Mouse (Mus musculus) lung, embryonic 14.5 days (tissue): Measurements from ENCODE around the gene Mast4. TPM values are rescaled to one million over a fixed set of nuclear protein-coding genes. Genes with fewer than 3 reads are reported as not detected.

ENCODE experiments used
- ATAC-seq: fragments of 200-750 bp; cut with Nextera tagmentation; 2 replicates; pipeline ENCODE4 v1.8.0; 2017; ENCODE audit warnings: mild to moderate bottlenecking, moderate TSS enrichment, moderate library complexity; ENCODE audit not compliant: insufficient read depth
- DNase-seq: peaks from one replicate; pipeline ENCODE4 v3.0.0-alpha.2; 2015
- H3K27ac ChIP-seq: fragments of 300-500 bp; sonication (generic); 2 replicates; pipeline ENCODE4 v1.5.1; 2014; ENCODE audit warnings: low read depth, mild to moderate bottlenecking, moderate library complexity
- H3K27me3 ChIP-seq: fragments of 300-500 bp; sonication (generic); 2 replicates; pipeline ENCODE4 v1.6.1; 2014; ENCODE audit warnings: low read length, control low read depth; ENCODE audit not compliant: insufficient read depth
- H3K36me3 ChIP-seq: fragments of 300-500 bp; sonication (generic); 2 replicates; pipeline ENCODE4 v1.6.1; 2014; ENCODE audit warnings: control low read depth; ENCODE audit not compliant: insufficient read depth
- H3K4me1 ChIP-seq: fragments of 300-500 bp; sonication (generic); 2 replicates; pipeline ENCODE4 v1.6.1; 2014; ENCODE audit warnings: antibody characterized with exemption, control low read depth; ENCODE audit not compliant: insufficient read depth
- H3K4me2 ChIP-seq: fragments of 300-500 bp; sonication (generic); 2 replicates; pipeline ENCODE4 v1.6.1; 2014; ENCODE audit warnings: mild to moderate bottlenecking
- H3K4me3 ChIP-seq: fragments of 300-500 bp; sonication (generic); 2 replicates; pipeline ENCODE4 v1.5.1; 2014; ENCODE audit warnings: low read depth, low read length
- H3K9ac ChIP-seq: fragments of 300-500 bp; sonication (generic); 2 replicates; pipeline ENCODE4 v1.6.1; 2014
- H3K9me3 ChIP-seq: fragments of 300-500 bp; sonication (generic); 2 replicates; pipeline ENCODE4 v1.6.1; 2016; ENCODE audit warnings: low read depth, low read length, control low read depth
- CTCF ChIP-seq: IDR thresholded peaks from 2 replicates; pipeline ENCODE4 v1.5.1; 2016; ENCODE audit warnings: antibody characterized with exemption, low read depth
- WGBS: fragments of 180-500 bp; shearing (Covaris S2); extraction: QIAGEN DNeasy Blood & Tissue Kit; methylation state at CpG from one replicate; pipeline ENCODE4 v1.1.7; 2014; 5-methylcytosine and 5-hydroxymethylcytosine counted together
- polyA plus RNA-seq: library from polyadenylated mRNA; unstranded; fragments of >200 nt; fragmentation: Nextera tagmentation; extraction: Ambion mirVana; gene quantifications from 2 replicates; pipeline ENCODE4 v1.2.1, GENCODE M21; 2014

Gene Mast4
- polyA plus RNA-seq, 1 experiment from 2014 or later = 30.8 TPM

DNA sequence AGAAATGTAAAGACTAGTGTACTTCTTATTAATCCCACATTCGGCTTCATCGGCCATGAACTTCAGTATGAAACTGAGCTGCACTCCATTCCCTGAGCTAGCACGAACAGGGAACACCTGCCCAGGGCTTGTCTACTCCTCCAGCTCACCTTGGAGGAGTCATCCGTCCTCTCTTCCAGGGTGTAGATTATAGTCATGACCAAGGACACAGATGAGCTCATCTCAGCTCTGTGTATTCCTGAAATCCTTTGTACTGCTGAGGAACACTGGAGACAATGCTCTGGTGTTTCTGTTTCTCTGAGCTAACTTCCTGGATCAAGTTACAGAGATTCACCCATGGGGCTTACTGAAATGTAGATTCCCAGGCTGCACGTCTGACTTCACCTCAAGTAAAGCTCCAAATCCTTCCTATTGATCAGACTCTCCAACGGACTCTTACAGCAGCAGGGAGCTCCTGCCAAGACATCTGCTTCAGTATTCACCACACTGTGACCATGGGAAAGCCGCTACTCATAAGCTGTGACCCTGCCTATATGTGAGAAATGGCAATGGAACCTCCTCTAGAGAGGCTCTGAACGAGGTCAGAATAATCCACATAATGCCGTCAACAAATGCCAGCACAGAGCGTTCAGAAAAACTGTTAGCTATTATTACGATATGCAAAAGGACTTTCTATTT, 108.9 kb downstream of the Mast4 start:
- ATAC-seq = no peak
- Histone ChIP-seq H3K4me3 (no peak overlapping the region), H3K27ac (no peak overlapping the region), H3K9ac (no peak overlapping the region), H3K4me2 (no peak overlapping the region), H3K9me3 (no peaks in the 10 kb centered on the region), H3K4me1 (no peaks in the 10 kb centered on the region), H3K36me3 (no peaks in the 10 kb centered on the region), H3K27me3 (no peaks in the 10 kb centered on the region)
- DNase-seq = no peak
- TF ChIP-seq CTCF = no peak
- 55% methylated on average over 11 of the region's 11 CpGs for WGBS

DNA sequence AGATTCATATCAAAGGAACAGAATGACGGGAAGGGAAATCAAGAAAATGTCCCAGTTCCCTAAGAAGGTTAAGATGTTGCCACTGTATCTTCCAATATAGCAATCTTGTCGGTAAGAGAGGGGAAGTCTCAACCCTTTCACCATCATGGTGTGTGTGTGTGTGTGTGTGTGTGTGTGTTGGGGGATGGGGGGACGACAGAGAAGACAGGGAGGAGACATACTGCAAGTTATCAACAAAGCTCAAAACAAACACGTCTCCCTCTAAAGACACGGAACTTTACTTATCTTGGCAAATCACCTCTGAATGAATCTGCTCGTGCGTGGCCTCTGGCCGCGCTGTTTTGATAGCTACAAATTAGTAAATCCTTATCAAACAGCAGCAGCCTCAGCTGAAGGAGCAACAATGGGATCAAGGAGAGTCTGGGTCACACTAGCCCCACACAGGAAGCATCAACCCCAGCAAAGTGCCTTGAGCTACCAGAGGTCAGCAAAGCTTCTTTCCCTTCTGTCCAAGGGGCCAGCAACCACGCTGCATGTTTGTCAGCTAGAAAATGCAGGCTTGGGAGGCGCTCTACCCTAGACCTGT, 113.7 kb downstream of the Mast4 start:
- H3K27ac ChIP-seq = no peak overlapping the region
- H3K4me1 ChIP-seq = no peaks in the 10 kb centered on the region
- H3K27me3 ChIP-seq = no peaks in the 10 kb centered on the region
- no peak for TF ChIP-seq CTCF
- H3K9ac ChIP-seq = no peak overlapping the region
- no peak overlapping the region for H3K4me2 ChIP-seq
- no peak for ATAC-seq
- DNase-seq = no peak
- H3K9me3 ChIP-seq = no peaks in the 10 kb centered on the region
- H3K4me3 ChIP-seq = no peak overlapping the region
- no peaks in the 10 kb centered on the region for H3K36me3 ChIP-seq
- WGBS = 23% methylated on average over 11 of the region's 11 CpGs

DNA sequence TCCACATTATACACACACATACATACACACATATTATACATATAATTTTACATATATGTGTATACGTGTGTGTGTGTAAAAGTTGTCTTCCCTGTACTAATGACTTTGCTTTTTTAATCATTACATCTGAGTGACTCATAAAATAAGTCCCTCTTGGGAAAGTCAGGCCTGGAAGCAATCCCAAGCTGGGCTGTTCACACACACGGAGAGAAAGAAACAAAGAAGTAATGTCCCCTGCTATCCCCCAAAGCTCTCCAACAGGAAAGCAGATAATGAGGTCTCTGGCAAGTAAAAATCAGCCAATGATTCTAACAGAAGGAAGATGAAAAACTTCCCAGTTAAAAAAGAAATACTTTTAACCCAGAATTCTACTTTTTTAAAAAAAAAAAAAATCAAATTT, 114.3 kb downstream of the Mast4 start:
- no peaks in the 10 kb centered on the region for H3K9me3 ChIP-seq
- H3K36me3 ChIP-seq = no peaks in the 10 kb centered on the region
- no peak overlapping the region for H3K27ac ChIP-seq
- no peak for ATAC-seq
- no peak overlapping the region for H3K4me3 ChIP-seq
- no peaks in the 10 kb centered on the region for H3K27me3 ChIP-seq
- DNase-seq = no peak
- H3K4me2 ChIP-seq = no peak overlapping the region
- H3K4me1 ChIP-seq = no peaks in the 10 kb centered on the region
- TF ChIP-seq CTCF = no peak
- H3K9ac ChIP-seq = no peak overlapping the region
- WGBS = 45% methylated on average over 2 of the region's 2 CpGs

GRCm38 (mm10) chr13:103217486-103217885, 116.8 kb downstream of the Mast4 start:
- Histone ChIP-seq H3K27me3 (no peaks in the 10 kb centered on the region), H3K4me2 (no peak overlapping the region), H3K9ac (no peak overlapping the region), H3K4me1 (no peaks in the 10 kb centered on the region), H3K36me3 (no peaks in the 10 kb centered on the region), H3K27ac (no peak overlapping the region), H3K9me3 (no peaks in the 10 kb centered on the region), H3K4me3 (no peak overlapping the region)
- TF ChIP-seq CTCF = no peak
- 68% methylated on average over 3 of the region's 3 CpGs for WGBS
- ATAC-seq (no peak), DNase-seq (no peak)

GRCm38 (mm10) chr13:103214506-103214905, 119.8 kb downstream of the Mast4 start:
- Histone ChIP-seq H3K4me1 (no peaks in the 10 kb centered on the region), H3K4me2 (no peak overlapping the region), H3K9me3 (no peaks in the 10 kb centered on the region), H3K4me3 (no peak overlapping the region), H3K36me3 (no peaks in the 10 kb centered on the region), H3K27ac (no peak overlapping the region), H3K27me3 (no peaks in the 10 kb centered on the region), H3K9ac (no peak overlapping the region)
- no peak for ATAC-seq
- TF ChIP-seq CTCF = no peak
- WGBS = 76% methylated on average over 2 of the region's 3 CpGs
- no peak for DNase-seq

- Histone ChIP-seq H3K27ac (no peak overlapping the region), H3K36me3 (no peaks in the 10 kb centered on the region), H3K9ac (no peak overlapping the region), H3K4me3 (no peak overlapping the region), H3K9me3 (no peaks in the 10 kb centered on the region), H3K27me3 (no peaks in the 10 kb centered on the region), H3K4me1 (no peaks in the 10 kb centered on the region), H3K4me2 (no peak overlapping the region)
- ATAC-seq (0 out of 2 replicates have a peak, but pooled peaks have one; percentile 8), DNase-seq (peak; percentile 14)
- WGBS = 43% methylated on average over 6 of the region's 6 CpGs
- no peak for TF ChIP-seq CTCF
Observed at GRCm38 (mm10) chr13:103211953-103212352, 122.3 kb downstream of the Mast4 start.

- WGBS = 43% methylated on average over 11 of the region's 11 CpGs
- no peak overlapping the region for H3K4me2 ChIP-seq
Observed at GRCm38 (mm10) chr13:103211501-103211941, 122.8 kb downstream of the Mast4 start.

More at GRCm38 (mm10) chr13:103211501-103211941, 122.8 kb downstream of the Mast4 start:
- peak; percentile 49; the same call in 1 of the 2 replicates for ATAC-seq
- peak; percentile 6 for DNase-seq
- Histone ChIP-seq H3K4me3 (no peak overlapping the region), H3K27me3 (no peaks in the 10 kb centered on the region), H3K36me3 (no peaks in the 10 kb centered on the region), H3K9ac (no peak overlapping the region), H3K4me1 (no peaks in the 10 kb centered on the region), H3K27ac (no peak overlapping the region), H3K9me3 (no peaks in the 10 kb centered on the region)
- no peak for TF ChIP-seq CTCF
